Mouse (Mus musculus) c-Kit-positive CD71-positive TER-119-negative erythroid progenitor cells, embryonic 14.5 days (primary cell): ENCODE results near the gene Pih1d3.

ENCODE experiments used
- DNase-seq: peaks from one replicate; pipeline ENCODE4 v3.0.0-alpha.2; 2013; ENCODE audit warnings: low read depth

Gene Pih1d3

DNA sequence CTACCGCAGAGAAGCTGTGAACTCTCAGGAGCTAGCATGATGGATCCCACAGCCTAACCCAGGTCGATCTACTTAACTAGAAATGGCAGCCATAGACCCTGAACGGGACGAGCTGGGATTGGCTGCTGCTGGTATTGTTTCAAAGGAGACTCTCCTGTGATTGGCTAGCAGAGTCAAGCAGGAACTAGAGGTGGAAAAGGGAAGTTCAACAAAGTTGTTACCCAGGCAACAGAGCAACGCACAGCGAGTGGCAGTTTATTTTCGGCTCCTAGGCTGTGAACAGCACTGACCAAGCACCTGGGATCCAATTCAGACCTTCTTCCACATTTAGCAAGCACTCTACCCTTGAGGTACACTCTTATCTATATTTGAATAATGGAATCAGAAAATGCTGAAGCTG, at the start of gene Pih1d3, which contains the start of gene 4931428L18Rik:
Gene Pih1d3 (plus strand): TSS at position 275 of the 400 bp plus-strand sequence.
Gene 4931428L18Rik (minus strand): TSS at position 121 of the 400 bp plus-strand sequence.
- DNase-seq = no peak

DNA sequence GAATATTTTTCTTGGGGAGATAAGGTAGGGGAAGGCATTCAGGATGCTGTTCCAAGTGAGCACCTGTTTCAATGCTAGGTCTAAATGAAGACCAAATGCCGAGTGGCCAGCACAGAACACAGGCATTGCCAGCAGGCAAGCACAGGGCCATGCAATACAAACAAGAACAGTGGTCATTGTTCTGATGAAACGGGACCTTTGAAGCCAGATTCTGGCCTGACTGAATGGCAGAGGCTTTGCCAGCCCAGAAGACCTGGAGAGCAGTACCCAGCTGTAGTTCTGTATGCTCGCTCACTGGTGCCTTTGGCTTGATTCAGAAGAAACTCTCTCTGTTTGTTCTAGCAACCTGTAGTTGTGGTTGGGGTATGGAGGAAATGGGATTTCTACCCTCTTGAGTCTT, 47.2 kb upstream of the Pih1d3 start:
- no peak for DNase-seq

DNA sequence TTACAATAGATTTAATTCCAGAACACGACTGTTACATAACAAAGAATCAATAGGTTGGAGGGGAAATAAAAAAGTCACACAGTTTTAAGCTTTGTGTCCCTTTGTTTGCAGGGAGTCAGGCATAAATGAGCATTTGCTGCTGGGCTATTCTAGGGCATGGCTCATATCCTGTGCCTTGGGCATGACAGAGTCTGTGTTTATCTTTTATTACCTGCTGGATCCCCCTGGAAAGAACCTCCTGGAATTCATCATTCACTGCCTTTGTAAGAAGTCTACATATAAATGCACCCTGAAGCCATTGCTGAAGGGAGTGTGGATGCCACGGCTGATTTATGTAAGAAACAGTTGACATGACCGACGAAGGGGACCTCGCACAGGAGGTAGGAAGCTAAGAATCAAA, 46.5 kb upstream of the Pih1d3 start, which contains the start of gene Lgsn:
Gene Lgsn (plus strand): TSS at position 301 of the 400 bp plus-strand sequence.
- DNase-seq = no peak

DNA sequence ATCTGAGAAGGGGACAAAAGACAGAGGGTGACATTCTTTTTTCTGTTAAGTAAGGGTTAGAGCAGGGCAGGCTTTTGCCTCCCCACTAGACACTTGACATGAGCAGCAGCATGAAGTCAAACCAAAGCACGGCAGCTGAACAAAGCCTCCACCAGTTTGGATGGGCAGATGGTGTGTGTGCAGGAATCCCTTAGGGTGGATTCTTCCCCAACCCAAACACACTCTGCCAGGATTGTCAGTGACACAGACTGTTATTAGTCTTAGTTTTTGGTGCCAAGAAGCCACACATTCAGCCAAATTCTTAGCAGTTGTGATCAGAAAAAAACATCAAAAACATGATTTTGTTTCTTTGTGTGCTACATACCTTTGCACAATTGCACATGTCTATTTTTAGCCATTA, 44.4 kb upstream of the Pih1d3 start:
- no peak for DNase-seq

DNA sequence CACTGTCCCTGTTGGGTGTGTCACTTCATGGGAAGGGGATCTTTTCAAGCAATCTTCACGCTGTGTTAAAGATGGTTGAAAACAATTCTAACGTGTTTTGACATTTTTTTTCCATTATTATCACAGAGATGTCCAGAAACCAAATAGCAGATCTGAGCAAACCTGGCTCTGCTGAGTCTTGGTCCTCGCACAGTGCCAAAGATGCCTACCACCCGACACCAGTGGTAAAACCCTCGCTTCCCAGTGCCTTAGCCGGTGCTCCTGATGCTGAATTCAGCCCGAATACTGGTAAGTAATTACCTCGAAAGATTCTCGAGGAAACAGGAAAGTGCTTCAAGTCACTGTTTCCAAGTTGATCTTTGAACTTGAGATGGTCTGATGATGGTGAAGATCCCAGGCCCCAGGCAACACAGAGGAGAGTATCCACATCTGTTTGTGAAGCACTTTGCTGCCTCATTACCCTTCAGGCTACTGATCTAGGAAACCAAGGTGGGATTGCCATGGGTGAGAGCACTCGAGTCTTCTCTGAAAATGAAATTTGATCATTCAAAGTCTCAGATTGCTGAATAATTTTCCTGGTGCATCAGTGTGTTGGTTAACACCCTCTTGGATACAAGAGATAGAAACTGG, 32.3 kb upstream of the Pih1d3 start:
- DNase-seq = no peak

DNA sequence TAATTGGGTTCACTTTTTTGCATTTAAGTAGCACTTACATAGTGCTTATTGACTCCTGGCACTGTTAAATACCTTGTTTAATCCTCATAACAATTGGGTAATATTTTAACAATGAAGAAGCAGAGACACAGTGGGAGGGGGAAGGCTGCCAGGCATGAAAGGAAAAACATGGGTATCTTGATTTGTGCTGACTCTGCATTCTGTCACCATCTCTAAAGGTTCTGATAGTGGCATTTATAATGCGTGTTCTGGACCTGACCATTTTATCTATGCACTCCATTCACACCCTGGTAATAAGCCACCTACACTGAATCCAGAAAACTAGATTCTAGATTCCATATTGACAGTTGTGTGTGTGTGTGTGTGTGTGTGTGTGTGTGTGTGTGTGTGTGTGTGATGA, 27.0 kb upstream of the Pih1d3 start:
- DNase-seq = no peak

DNA sequence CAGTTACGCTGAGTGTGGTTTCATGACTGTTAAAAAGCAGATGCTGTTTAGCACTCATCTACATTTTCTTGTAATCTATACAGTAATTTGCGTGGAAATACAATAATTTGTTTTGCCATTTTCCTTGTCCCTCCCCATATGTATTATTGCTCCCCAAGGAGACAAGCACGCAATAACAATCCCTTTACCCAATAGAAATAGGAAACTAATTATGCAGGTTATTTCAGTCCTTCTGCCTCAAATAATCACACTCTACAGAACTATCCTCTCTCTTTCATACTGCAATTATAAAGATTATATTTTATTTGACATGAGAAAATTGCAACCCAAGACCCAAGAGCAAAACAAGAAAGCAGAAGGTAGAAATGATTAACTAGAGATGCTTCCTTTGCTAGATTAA, 25.7 kb upstream of the Pih1d3 start:
- DNase-seq = no peak

DNA sequence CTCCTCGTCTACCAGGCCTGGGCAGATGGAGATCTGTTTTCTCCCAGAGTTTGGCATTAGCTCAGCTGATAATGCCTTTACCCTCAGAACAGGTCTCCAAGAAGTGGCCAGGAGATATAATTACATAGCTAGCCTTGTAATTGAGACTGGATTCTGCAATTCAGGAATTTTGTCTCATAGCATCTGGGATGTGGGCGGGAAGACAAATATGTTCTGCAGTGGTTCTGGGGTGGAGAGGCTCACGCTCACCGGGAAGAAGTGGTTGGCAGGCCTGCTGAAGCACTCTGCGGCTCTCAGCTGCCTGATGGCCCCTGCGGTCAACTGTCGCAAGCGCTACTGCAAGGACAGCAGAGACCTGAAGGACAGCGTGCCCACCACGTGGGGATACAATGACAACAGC, 18.9 kb upstream of the Pih1d3 start:
- no peak for DNase-seq

DNA sequence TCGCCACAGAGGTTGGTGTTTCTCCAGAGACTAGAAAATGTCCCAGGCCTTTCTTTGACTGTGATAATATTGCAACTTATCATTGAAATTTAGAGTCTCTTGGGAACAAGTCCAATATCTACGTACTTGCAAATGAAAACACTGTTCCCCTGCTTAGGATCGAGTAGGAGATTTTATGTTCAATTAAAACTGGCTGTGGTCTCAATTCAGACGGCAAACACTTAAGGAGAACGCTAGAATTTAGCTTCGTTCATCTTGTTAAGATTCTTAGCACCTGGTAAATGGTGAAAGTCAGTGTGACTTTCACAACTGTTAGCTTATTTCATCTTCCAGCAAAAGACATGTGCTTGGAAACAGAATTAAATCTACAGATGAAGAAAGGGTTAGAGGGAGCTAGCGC, 17.3 kb upstream of the Pih1d3 start:
- no peak for DNase-seq

DNA sequence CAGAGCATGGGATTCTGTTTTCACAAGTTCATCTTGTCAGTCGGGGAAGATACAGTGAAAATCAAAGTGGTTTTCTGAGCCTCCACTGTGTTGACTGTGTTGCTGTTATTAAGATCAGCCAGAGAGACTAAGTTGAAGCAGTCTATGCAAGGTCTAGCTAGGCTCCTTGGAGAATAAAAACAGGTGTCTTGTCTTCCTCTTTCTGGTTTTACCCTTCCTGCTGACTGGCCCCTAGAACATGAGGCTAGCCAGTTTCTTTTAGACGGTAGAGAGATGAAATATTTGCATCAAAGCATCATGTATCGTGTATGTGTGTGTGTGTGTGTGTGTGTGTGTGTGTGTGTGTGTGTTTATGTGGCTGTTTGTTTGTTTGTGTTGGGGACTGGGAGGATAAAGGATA, 16.9 kb upstream of the Pih1d3 start:
- DNase-seq = no peak

DNA sequence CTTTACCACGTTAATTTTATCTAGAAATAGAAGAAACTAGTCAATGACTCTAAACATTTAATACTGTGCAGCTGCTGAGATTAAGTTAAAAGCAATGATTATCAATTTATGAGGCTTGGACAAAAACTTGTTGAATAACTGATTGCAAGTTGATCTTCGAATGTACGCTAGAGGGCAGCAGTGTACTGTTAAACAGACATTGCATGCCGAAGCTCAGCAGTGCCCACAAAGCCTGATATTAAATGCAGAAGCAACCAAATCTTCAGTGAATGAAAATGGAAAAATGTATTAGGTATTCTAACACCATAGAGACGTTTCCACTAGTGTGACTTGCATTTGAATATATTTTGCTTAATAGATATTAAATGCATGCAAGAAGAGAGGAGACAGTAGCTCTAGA, 12.5 kb upstream of the Pih1d3 start:
- peak; percentile 14 for DNase-seq

DNA sequence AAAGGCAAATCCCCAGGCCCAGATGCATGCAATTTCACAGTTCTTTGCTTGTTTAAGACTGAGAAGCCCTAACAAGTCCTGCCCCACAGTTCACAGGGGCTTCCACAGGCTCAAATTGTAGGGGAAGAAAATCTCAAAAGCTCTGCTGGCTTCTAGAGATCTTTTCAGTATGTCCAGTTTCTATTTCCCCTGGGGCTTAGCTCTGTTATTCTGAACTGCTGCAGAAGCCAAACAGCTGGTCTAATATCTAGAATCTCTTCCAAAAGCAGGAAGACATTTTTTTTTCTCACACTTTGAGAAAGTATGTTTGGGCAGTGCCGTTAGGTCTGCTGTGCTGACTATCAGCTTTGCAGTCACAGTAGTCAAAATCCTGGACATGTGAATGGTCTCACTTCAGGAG, 7.8 kb upstream of the Pih1d3 start:
- no peak for DNase-seq

DNA sequence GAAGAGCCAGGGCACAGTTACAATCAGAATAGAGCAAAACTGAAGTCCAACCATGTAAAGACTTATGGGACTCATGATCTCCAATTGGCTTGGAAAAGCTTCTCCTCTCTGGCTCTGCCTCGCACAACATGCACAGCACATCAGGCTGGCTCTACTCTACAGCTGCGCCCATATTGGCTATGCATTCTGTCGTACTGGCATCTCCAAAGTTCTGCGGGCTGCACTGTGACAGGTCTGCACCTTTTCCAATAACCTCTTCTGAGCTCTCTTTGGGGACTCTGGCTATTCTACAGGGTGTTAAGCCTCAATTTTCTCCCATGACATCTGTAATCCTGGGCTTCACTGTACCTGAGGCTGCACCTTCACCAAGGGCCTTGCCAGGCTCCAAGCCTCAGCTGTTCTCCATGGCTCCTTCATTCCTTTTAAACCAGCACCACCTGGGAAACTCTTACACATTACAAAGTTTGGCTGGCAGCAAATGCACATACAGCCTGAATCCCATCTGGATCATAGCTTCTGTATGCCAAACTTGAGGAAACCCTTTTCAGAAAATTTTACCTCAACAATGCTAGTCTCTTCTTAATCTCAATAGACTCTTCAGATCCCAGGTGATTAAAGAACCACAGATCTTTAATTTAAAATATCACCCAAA, 1.9 kb upstream of the Pih1d3 start:
- no peak for DNase-seq

DNA sequence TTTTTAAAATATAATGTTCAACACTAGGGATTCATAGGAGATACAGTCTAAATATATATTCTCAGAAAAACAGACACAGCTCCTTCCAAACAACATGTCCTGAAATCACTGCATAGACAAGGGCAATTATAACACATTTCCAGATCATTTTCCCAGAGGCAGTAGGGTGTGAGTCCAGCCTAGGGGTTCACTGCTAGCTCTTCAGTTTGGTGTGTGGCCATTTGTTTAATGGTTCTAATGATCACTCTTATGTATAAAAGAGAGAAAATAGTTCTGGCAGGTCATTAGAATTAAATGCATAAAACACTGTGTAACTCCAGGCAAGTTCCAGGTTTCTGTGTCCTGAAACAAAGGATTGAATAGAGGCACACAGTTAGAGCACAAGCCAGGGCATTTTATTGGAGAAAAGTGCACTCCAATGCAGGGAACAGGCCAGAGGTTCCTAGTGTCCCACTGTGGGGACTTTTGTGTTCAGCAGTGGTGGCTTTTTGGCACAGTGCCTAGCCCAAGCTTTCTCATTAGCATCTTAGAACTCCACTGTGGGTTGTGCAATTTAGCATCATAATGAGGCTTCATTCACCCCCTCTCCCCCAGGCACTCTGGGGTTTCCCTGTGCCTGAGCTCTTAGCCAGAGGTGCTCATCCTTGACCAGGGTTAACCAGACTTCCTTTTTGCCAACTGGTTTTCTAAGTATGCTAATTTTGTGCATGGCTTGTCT, 10.8 kb downstream of the Pih1d3 start:
- DNase-seq = no peak

DNA sequence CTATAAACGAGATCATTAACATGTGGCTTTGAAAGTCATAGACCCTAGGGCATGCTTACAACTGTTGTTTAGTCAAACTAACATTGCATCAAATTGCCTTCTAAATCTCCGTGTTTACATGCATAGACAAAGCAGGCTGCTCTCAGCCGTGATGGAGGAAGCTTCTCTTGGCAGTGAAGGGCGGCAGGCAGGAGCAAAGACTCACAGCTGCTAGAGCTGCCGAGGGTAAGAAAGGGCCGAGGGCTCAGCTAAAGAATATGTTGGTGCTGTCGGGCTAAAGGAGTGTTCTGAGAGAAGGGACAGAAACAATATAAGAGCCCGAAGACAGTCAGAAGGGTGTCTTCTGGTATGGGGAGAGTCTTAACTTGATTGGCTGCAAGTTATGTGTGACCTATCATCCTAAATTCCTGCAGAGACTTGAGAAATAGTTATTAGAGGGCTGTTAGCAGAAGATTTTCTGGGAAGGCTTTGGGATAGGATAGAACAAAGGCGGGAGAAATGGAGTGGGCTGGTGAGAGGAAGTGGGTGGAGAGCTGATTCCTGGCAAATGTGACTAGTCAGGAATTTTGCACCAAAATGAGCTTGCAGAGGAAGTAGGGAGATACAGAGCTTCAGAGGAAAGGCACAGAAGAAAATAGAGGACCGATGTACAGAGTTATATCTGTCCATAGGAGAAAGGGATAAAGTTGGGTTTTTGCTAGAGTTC, 37.7 kb downstream of the Pih1d3 start:
- DNase-seq = no peak
